Mouse (Mus musculus): ENCODE measurements around the gene Mrpl48. TPM values are rescaled to one million over a fixed set of nuclear protein-coding genes. Genes with fewer than 3 reads are reported as not detected.

Gene Mrpl48
- polyA plus RNA-seq, 1 experiment from 2014 or later, result 102 TPM

GRCm38 (mm10) chr7:100535831-100536230 is 72.3 kb downstream of the Mrpl48 start:
- DNase-seq (ENCODE audit: low spot score), result no peak

DNA sequence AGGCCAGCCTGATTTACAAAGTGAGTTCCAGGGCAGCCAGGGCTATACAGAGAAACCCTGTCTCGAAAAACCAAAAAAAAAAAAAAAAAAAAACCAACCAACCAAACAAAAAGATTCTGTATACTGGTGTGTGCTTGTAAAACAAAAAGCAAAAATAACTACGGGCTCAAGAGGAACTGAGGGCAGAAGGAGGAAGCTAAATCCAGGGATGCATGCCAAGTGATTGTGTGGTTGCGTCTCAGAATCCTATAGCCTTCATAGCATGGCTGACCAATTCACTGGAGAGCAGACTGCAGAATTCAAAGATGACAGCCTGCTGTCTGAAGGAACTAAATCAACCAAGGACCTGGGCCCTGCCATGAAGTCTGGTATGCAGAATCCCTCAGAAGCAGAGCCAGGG is 73.9 kb downstream of the Mrpl48 start:
- DNase-seq (ENCODE audit: low spot score), result no peak

- no peak for DNase-seq (ENCODE audit: low spot score)
These were observed 74.6 kb downstream of the Mrpl48 start for GRCm38 (mm10) chr7:100533503-100533902.

DNA sequence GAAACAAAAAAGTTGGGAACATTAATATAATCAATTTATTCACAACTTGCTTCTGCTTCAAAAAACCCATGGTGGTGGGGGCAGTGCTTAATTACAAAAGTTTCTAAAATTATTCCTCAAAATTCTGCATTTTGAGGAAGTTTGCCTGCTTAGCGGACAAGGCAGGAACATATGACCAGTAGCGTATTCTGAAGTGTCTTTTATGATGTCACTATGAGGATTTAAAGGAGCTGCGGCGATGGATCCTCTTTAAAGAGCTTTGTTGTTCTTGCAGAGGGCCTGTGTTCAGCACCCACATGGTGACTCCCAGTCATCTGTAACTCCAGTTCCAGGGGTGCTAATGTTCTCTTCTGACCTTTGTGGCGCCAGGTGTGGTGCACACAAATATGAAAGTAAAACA is 77.3 kb downstream of the Mrpl48 start:
- no peak for DNase-seq (ENCODE audit: low spot score)

DNA sequence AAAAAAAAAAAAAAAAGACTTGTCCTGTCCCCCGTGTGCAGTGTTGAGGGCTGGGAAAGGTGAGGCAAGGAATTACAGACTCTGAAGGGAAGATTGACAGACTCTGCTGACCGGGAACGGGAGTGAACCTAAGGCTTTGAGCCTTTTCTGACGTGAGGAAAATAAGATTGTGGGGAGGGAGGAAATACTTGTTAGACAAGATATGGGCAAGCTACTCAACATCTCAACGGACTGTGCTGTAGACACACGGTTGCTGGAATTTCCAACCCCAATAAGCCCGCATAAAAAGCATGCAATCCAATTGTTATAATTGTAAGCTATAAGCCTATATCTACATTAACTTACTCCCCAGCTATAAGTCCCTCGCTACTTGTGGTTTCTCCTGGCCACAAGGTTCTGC is 83.4 kb downstream of the Mrpl48 start:
- no peak for DNase-seq (ENCODE audit: low spot score)

GRCm38 (mm10) chr7:100522222-100522621 is 85.9 kb downstream of the Mrpl48 start:
- no peak for DNase-seq (ENCODE audit: low spot score)

- DNase-seq (ENCODE audit: low spot score), result peak; percentile 65
These were observed 87.3 kb downstream of the Mrpl48 start for GRCm38 (mm10) chr7:100520663-100521285.

DNA sequence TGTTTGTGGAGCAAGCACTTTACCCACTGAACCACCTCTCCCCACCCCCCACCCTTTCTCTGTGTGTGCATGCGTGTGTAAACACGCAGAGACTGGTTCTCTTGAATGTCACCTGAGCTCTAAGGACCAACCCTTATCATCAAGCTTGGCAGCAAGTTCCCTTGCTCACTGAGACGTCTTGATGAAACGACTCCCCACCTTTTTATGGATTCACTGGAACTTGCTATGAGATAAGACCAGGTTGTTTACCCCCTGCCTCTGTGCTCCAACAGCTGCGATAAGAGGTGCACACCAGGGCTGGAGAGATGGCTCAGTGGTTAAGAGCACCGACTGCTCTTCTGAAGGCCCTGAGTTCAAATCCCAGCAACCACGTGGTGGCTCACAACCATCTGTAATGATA is 87.9 kb downstream of the Mrpl48 start:
- DNase-seq (ENCODE audit: low spot score), result no peak

- DNase-seq (ENCODE audit: low spot score), result no peak
These were observed 93.5 kb downstream of the Mrpl48 start, which contains the start of gene Dnajb13 for GRCm38 (mm10) chr7:100514573-100514972. Gene Dnajb13 (minus strand): TSS chr7:100514960.

GRCm38 (mm10) chr7:100511602-100512001 is 96.5 kb downstream of the Mrpl48 start:
- DNase-seq (ENCODE audit: low spot score), result no peak

- no peak for DNase-seq (ENCODE audit: low spot score)
These were observed 99.4 kb downstream of the Mrpl48 start for GRCm38 (mm10) chr7:100508670-100509069.

DNA sequence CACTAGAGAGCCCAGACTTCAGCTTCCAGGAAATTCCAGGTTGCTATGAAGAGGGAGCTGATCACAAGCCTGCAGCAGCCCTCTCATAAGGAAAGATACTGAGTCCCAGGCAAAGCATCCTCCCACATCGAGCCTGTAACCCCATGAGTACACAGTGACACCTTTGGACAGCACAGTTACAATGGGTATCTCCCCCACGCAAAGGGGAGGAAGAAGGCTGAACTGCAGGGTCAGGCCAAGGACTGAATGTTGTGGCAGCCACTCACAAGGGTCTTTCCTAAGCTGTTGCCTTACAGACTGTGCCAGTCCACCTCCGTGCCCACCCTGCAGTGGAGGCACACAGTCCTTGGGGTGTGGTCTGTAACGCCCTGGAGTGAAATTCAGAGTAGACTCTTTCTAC is 101.6 kb downstream of the Mrpl48 start:
- no peak for DNase-seq (ENCODE audit: low spot score)

GRCm38 (mm10) chr7:100504740-100505487 is 103.2 kb downstream of the Mrpl48 start:
- no peak for DNase-seq (ENCODE audit: low spot score)

DNA sequence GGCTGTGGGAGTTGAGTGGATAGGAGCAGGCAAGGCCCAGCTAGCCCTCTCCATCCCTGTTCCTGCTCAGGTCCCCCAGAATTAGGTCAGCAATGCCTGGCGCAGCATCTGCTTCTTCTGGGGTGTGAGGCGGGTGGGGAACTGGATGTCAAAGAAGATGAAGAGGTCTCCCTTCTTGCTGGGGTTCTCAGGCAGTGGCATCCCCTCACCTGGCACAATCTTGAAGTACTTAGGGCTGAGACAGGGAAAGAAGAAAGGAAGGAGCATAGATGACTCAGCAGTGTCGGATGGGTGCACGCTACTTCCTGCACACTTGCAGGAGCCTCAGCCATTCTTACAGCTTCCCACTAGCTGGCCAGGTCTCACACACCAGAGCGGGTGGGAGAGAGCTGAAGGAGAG is 105.0 kb downstream of the Mrpl48 start:
- peak; percentile 73 for DNase-seq (ENCODE audit: low spot score)

GRCm38 (mm10) chr7:100502374-100502922 is 105.7 kb downstream of the Mrpl48 start:
- no peak for DNase-seq (ENCODE audit: low spot score)

DNA sequence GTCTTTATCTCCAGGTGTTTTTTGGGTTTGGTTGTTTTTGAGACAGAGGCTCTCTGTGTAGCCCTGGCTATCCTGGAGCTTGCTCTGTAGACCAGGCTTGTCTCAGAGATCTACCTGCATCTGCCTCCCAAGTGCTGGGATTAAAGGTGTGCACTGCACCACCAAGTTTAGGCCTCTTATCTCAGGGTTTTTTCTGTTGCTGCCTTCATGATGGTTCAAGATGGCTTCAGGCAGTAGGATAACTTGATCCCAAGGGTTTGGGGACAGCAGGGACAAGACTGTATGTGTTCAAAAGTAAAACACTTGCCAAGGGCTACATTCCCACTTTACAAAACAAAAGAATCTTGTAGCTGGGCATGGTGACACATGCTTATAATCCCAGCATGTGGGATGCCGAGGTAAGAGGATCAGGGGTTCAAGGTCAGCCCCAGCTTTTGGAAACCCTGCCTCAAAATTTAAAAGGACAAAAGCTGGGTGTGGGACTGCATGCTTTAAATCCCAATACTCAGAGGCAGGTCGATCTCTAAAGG is 106.2 kb downstream of the Mrpl48 start:
- no peak for DNase-seq (ENCODE audit: low spot score)

GRCm38 (mm10) chr7:100501027-100501843 is 106.9 kb downstream of the Mrpl48 start:
- no peak for DNase-seq (ENCODE audit: low spot score)

DNA sequence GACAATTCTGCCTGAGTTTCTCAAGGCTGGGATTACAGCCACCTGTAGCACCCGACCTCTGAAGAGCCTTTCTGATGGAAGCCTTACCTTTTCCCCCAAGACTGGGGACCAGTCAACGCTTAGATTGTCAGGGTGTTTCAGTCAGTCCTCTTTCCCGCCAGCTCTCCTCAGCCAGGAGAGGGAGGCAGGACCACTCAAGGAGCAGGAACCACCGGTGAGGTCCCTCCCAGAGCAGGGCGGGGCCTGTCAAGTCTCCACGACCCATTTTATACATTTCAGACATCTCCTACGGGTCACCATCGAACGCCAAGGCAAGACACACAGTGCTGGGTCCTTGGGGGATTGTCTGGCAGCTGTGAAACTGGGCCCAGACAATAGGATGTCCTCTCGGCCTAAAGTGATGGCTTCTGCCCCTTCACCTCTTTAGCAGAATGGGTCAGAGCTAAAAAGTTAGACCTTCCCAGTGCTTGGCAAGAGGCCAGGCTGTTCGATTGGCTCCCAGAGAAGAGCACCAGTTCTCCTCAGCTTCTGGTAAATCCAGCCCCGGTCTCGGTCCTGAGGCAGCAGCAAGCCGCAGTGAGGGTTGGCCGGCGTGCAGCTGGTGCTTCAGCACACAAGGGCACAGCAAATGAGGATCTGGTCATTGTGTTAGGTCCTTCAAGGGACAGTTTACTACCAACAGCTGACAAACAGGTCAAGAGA is 107.7 kb downstream of the Mrpl48 start:
- no peak for DNase-seq (ENCODE audit: low spot score)

- no peak for DNase-seq (ENCODE audit: low spot score)
These were observed 108.6 kb downstream of the Mrpl48 start for GRCm38 (mm10) chr7:100499465-100499864.

DNA sequence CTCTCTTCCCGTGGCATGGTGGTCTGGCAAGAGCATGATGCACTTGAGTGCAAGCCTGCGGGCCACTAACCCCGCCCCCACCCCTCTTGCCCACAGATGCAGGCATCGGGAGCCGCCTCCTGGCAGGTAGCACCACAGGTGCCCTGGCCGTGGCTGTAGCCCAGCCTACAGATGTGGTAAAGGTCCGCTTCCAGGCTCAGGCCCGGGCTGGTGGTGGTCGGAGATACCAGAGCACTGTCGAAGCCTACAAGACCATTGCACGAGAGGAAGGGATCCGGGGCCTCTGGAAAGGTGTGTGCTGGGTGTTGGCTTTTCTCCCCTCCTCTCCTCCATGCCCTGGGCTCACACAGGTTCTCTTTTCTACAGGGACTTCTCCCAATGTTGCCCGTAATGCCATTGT is 110.1 kb downstream of the Mrpl48 start:
- DNase-seq (ENCODE audit: low spot score), result no peak

GRCm38 (mm10) chr7:100497402-100497801 is 110.7 kb downstream of the Mrpl48 start:
- DNase-seq (ENCODE audit: low spot score), result no peak

All from thymus, postnatal 0 days (tissue).